Mouse (Mus musculus): ENCODE measurements around the gene Vmn1r66. TPM values are rescaled to one million over a fixed set of nuclear protein-coding genes. Genes with fewer than 3 reads are reported as not detected.
"Not testable (repeated sequence)": the region's sequence is repeated elsewhere in the genome, so short reads cannot be mapped to it uniquely, and the experiment has no call there.

The Vmn1r66 gene
- not detected in 2 replicates for total RNA-seq (2015)
- total RNA-seq (2017) = not detected in 2 replicates

DNA sequence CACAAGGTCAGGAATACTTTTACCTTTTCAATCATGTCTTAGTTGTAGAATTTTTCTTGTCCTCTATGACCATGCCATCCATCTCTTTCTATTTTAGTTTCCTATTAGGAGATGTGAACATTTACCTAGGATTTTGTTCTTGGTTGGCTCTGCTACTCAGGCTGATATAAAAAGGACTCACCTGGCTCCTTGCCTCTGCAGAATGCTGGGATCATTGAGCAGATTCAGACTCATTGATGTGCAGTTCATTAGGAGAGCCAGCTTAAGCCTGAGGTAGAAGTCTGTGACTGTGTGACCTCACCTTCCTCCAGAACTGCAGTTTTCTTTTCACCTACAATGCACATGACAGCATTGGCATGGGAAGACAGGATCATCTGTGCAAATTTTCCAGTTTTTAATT is at the start of gene Vmn1r66:
Gene Vmn1r66 (minus strand): TSS at position 101 of the 400 bp plus-strand sequence.
- ATAC-seq (replicated peaks; ENCODE audit: poor library complexity) = no peak

DNA sequence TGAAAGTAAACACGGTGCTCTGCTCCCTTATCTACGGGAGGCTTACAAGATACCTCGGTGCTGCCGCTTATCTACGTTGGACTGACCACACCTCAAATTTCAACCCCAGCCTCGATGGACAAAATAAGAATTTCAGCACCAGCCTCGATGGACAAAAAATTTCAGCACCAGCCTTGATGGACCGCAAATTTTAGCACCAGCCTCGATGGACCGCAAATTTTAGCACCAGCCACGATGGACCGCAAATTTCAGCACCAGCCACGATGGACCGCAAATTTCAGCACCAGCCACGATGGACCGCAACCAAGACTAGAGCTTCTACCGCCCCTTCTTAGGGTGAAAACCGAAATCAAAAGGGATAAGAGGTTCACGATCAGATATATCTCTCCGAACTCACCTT is 47.7 kb upstream of the Vmn1r66 start:
- ATAC-seq (replicated peaks; ENCODE audit: poor library complexity) = not testable (repeated sequence)

- ATAC-seq (replicated peaks; ENCODE audit: poor library complexity) = no peak
Observed at GRCm38 (mm10) chr7:10252075-10252474, 25.7 kb downstream of the Vmn1r66 start.

DNA sequence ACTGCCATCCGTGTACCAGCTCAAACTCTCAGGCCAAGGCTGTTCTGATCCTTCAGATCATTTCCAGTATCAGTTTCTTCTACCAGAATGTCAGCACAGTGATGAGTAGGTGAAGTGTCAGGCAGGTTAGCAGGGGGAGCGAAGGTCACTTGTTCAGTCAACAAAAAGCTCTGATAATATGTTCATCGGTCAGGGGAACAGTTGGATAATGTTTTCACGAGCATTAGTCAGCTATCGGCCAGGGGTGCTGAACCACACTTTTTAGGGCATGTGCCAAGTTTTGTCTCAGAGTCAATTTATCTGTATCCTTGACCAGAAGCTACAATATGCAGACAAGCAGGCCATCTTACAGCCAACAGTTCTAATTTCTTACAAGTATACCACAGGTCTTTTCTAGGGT is 28.7 kb downstream of the Vmn1r66 start:
- ATAC-seq (replicated peaks; ENCODE audit: poor library complexity) = no peak

Other genes with a start within 250 kb of the Vmn1r66 start
- gene Vmn2r50, start 224.7 kb downstream of the Vmn1r66 start, total RNA-seq (2015) = not detected in 2 replicates
- not detected in 2 replicates for gene Vmn2r50, start 224.7 kb downstream of the Vmn1r66 start, total RNA-seq (2017)
- not detected in 2 replicates for gene Vmn2r51, start 172.3 kb downstream of the Vmn1r66 start, total RNA-seq (2015)
- gene Vmn2r51, start 172.3 kb downstream of the Vmn1r66 start, total RNA-seq (2017) = not detected in 2 replicates
- not detected in 2 replicates for gene Vmn2r52, start 101.4 kb downstream of the Vmn1r66 start, total RNA-seq (2015)
- not detected in 2 replicates for gene Vmn2r52, start 101.4 kb downstream of the Vmn1r66 start, total RNA-seq (2017)
- not detected in 2 replicates for gene Vmn1r67, start 165.3 kb upstream of the Vmn1r66 start, total RNA-seq (2015)
- gene Vmn1r67, start 165.3 kb upstream of the Vmn1r66 start, total RNA-seq (2017) = not detected in 2 replicates
- gene Zik1, start 217.4 kb upstream of the Vmn1r66 start, total RNA-seq (2015) = 2.8 and 5.3 TPM in 2 replicates
- gene Zik1, start 217.4 kb upstream of the Vmn1r66 start, total RNA-seq (2017) = 2.5 and 3.6 TPM in 2 replicates